In the genomic region with DNA sequence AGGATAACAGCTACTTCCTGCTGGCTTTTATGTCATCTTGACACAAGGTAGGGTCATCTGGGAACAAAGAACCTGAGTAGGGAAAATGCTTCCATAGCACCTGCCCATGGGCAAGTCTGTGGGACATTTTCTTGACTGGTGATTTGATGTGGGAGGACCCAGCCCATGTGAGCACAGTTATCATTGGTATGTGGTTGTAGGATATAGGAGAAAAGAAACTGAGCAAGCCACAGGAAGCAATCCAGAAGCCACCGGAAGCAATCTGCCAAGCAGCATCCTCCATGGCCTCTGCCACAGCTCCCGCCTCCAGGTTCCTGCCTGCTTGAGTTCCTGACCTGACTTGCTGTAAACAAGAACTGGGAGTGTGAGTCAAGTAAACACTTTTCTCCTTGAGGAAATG, we compare ENCODE assay signal across 26 mouse cellular contexts. TPM values are rescaled to one million over a fixed set of nuclear protein-coding genes. Genes with fewer than 3 reads are reported as not detected.
"Had no signal": no experiment of that assay in that cellular context is flagged by ENCODE, and none has a peak within 500 bp of the region (broad histone marks: within the 10 kb centered on the region; RNA-seq: fewer than 3 reads in every experiment).

No protein-coding gene starts in this region.

- DNase-seq: gastrocnemius, adult 2 months; gastrocnemius, postnatal 10 days; gastrocnemius, postnatal 25 days; heart, adult 18-20 months; heart, postnatal 14 days; heart, postnatal 36 days; kidney, adult 11 months; kidney, adult 8-10 months; kidney, postnatal 10 days; kidney, postnatal 36 days; layer of hippocampus, adult 9-11 months; layer of hippocampus, postnatal 36 days; left cerebral cortex, postnatal 4 days had no signal

- ATAC-seq: hindbrain, postnatal 0 days; intestine, embryonic 16.5 days; liver, embryonic 12.5 days had no signal

RNA-seq across cellular contexts. Expression of gene Btnl4, which starts 6.6 kb away (rescaled TPM):
- total RNA-seq: gastrocnemius, adult 2 months; gastrocnemius, postnatal 10 days; gastrocnemius, postnatal 25 days; gastrocnemius, postnatal 4 days; heart, adult 18-20 months; heart, postnatal 14 days; heart, postnatal 36 days; hematopoietic stem cell, adult 5-6 weeks; hindbrain, postnatal 0 days; layer of hippocampus, adult 18-20 months; layer of hippocampus, adult 8-10 months; layer of hippocampus, postnatal 14 days; layer of hippocampus, postnatal 36 days; left cerebral cortex, adult 18-20 months; left cerebral cortex, adult 8-10 months; left cerebral cortex, postnatal 10 days; left cerebral cortex, postnatal 25 days; left cerebral cortex, postnatal 4 days had no signal

RNA-seq across cellular contexts. Expression of gene Btnl6, which starts 46.7 kb away (rescaled TPM):
- total RNA-seq: gastrocnemius, adult 2 months; gastrocnemius, postnatal 10 days; gastrocnemius, postnatal 25 days; gastrocnemius, postnatal 4 days; heart, adult 18-20 months; heart, postnatal 14 days; heart, postnatal 36 days; hematopoietic stem cell, adult 5-6 weeks; hindbrain, postnatal 0 days; layer of hippocampus, adult 18-20 months; layer of hippocampus, adult 8-10 months; layer of hippocampus, postnatal 14 days; layer of hippocampus, postnatal 36 days; left cerebral cortex, adult 18-20 months; left cerebral cortex, adult 8-10 months; left cerebral cortex, postnatal 10 days; left cerebral cortex, postnatal 25 days; left cerebral cortex, postnatal 4 days; liver, adult 2 months had no signal
